Mouse (Mus musculus): ENCODE data around the gene Spib.

The Spib gene

DNA sequence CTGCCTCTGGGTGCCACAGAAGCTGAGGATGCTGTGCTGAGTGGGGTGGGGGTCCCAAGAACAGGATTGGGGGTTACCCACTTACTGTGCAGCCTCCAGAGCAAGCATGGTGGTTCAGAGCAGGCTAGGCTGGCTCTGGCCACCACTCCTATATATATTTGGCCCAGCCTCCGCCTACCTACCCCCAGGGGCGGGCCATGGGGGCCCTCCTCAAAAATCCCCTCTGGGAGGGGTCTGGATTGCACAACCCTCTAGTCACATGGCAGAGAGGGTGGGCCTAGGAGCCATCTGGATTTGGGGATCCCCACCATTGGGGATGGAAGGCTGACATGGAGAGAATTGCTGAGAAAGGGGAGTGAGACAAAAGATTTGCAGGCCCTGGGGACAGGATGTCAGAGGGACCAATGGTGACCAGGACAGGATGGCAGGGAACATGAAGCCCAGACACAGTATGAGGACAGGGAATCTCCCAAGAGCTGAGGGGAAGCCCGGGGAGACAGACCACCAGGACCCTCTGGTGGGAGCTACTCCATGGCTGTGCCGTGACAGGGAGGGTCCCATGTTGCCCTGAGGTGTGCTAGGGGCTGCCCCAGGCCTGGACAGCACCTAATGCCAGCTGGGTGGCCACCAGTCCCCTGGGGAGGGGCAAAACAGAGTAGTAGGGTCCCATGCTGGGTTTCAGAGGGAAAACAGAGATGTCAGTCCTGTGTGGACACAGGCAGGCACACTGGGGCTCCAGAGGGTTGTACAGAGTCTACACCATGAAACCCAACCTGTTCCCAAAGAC is at the start of gene Spib:
TSS of gene Spib (minus strand) at position 126 of the 787 bp plus-strand sequence.
- DNase-seq (ENCODE audit: low read depth, low spot score) = no peak

DNA sequence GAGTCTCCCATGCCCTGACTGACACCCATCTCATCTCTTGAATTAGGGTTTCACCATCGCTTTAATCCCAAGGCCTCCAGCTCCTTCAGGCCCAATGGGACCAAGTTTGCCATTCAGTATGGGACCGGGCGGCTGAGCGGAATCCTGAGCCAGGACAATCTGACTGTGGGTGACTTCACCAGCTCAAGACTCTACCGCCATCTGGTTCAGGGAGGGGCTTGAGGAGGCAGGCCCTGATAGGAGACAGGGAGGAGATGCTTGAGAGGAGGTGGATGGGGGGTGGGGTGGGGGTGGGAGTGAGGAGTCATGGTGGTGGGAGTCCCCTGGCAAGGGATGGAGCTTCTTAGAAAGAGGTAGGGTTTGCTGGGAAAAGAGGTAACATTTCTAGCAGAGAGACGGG is 49.8 kb upstream of the Spib start:
- no peak for DNase-seq (ENCODE audit: low read depth, low spot score)

DNA sequence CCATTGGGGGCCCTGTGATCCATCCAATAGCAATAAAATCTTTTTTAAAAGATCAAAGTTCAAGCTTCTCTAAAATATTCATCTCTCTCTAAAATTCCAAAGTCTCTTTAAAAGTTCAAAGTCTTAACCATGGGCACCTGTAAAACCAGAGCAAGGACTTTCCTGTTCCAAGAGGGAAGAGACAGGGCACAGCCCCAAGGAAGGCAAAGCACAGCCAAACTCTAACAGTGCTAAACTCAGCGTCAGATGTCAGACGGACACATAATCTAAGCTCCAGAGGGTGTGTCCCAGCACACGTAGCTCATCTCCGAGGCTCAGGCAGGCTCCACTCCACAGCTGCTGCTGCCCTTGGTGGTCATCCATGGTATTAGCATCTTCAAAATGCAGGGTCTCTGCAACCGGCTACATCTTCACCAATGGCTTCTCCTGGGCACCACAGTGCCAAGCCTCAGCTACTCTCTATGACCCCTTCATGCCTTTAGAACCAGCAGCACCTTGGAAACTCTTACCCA is 44.5 kb upstream of the Spib start:
- DNase-seq (ENCODE audit: low read depth, low spot score) = no peak

DNA sequence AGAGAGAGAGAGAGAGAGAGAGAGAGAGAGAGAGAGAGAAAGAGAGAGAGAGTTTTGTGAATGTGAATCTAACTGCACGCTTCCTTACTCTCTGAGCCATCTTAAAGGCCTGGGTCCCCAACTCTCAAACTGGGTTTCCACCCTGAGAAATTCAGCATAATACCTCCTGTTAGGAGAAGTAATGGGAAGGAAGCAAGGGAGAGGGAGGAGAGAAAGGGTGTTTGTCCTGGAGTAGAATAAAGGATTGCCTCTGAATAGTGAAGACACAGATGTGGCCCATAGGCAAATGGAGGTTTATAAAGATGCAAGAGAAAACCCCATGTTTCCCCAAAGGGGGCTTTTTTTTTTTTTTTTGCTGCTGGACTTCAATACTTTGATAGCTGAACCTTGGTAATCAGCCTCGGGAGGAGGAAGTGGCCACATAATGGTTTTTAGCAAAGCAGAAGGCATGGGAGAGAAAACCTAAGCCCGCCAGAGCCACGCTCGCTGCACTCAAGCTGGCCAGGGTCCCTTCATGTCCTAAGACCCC is 41.1 kb upstream of the Spib start:
- DNase-seq (ENCODE audit: low read depth, low spot score) = no peak

DNA sequence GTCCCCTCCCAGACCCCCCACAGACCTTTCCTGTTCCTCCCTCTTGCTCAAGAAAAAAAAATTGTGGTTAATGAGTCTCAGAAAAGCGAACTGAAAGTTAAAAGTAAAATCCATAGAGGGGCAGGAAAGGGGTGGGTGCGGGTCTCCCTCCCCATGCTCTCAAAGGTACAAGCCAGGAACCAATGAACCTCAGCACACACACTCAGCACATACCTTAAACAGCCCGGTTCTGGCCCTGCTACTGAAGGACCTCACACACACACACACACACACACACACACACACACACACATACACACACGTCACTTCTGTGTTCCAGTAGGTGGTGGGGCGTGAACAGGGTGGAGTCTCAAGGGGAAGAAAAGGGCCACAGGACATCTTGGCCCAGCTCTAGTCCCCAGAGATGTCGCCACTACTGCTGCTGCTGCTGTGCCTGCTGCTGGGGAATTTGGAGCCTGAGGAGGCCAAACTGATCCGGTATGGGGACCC is 40.4 kb upstream of the Spib start, which contains the start of gene Napsa:
TSS of gene Napsa (plus strand) at position 168 of the 489 bp plus-strand sequence.
- DNase-seq (ENCODE audit: low read depth, low spot score) = no peak

DNA sequence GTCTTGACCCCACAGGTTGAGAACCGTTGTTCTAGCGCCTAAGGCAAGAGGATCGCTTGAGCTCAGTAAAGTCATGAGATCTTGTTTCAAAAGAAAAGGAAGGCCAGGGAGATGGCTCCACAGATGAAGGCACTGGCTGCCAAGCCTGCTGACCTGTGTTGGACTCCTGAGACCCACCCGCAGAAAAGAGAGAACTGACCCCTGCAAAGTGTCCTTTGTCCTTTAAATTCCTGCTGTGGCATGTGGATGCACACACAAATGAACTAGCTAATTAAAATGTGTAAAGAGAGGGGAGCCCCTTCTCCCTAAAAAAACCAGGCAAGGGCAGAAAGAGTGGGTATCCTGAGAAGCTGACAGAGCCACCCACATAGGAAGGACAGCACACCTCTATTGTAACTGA is 39.9 kb upstream of the Spib start:
- DNase-seq (ENCODE audit: low read depth, low spot score) = no peak

DNA sequence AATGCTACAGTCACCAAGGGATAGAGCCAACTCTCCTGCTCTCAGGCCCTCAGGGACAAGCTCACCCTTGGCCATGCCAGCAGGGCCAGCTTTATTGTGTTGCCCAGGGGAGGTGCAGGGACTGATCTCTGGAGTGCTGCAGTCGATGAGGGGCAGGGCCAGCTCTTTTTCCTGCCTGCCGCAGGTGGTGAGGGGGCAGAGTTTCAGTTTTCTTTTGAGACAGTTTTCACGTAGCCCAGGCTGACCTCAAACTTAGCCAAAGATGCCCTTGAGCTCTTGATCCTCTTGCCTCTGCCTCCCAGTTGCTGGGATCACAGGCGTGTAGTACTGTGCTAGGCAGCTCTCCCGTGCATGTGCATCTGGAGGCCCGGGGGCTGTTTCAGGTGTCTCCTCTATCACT is 39.1 kb upstream of the Spib start:
- DNase-seq (ENCODE audit: low read depth, low spot score) = no peak

DNA sequence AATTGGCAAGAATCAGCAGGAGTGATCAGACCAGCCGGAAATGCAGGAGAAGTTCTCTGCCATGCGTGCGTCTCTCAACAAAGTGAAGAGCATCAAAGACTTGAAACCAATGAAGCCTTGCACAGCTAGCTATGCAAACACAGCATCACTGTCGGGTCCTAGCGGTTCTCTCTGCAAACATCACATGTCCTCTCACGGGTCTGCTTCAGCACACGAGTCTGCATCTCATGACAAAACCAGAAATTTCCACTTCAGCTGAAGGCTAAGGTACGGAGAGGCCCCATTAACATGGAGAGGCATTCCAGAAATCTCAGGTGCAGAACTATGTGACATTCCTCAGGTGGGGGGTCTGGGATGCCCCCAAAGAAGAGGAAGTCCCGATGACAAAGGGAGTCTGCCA is 36.9 kb upstream of the Spib start:
- DNase-seq (ENCODE audit: low read depth, low spot score) = no peak

DNA sequence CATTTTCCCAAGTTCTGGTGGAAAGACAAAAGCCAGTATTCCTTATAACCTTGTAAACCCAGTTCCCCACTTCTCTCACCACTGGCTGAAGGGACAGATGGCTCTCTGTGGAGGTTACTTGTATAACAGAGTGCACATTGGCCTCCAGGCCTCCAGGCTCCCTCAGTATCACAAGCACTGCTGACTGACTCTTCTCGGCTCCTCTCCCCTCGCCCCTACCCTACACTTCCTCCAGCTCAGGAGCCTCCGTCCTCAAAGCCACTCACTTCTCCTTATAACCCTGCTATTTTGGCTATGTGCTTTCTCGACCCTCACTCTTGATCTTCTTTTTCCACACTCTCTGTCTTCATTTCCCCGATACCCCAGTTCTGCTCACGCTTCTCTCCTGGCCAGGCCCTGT is 33.5 kb upstream of the Spib start:
- DNase-seq (ENCODE audit: low read depth, low spot score) = no peak

DNA sequence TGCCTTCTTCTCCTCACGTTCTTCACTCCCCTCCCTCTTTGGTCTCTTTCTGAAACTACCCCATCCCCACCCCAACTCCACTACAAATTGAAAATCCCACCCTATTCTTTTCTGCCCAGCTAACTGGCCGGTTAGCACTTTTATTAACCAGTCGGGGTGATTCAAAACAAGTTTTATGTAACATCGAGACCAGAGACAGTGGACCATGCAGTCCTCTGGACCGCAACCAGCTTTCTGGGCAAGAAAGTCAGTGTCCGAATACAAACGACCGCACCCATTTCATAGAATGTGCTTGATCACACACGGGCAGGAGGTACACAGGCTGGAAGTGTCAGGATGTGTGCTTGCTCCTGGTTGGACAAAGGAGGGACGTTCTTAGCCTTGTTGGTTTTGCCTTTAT is 32.6 kb upstream of the Spib start:
- DNase-seq (ENCODE audit: low read depth, low spot score) = no peak

DNA sequence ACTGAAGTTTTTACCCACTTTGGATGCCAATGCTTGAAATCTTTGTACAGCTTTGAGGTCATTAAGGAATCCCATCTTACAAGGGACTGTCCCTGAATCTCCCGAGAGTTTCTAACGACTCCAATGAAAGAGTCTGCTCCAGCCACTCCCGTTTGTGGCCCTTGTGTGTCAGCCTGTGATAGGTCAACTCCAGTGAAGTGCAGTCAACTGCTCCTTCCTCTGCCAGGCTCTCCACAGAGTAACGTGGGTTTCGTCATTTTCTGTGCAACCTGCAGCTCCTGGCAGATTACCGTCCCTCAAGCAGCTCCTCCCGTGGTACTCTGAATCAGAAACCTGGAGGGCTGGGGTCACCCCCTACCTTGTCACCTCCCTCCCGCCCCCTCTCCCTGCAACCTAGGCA is 31.4 kb upstream of the Spib start:
- no peak for DNase-seq (ENCODE audit: low read depth, low spot score)

DNA sequence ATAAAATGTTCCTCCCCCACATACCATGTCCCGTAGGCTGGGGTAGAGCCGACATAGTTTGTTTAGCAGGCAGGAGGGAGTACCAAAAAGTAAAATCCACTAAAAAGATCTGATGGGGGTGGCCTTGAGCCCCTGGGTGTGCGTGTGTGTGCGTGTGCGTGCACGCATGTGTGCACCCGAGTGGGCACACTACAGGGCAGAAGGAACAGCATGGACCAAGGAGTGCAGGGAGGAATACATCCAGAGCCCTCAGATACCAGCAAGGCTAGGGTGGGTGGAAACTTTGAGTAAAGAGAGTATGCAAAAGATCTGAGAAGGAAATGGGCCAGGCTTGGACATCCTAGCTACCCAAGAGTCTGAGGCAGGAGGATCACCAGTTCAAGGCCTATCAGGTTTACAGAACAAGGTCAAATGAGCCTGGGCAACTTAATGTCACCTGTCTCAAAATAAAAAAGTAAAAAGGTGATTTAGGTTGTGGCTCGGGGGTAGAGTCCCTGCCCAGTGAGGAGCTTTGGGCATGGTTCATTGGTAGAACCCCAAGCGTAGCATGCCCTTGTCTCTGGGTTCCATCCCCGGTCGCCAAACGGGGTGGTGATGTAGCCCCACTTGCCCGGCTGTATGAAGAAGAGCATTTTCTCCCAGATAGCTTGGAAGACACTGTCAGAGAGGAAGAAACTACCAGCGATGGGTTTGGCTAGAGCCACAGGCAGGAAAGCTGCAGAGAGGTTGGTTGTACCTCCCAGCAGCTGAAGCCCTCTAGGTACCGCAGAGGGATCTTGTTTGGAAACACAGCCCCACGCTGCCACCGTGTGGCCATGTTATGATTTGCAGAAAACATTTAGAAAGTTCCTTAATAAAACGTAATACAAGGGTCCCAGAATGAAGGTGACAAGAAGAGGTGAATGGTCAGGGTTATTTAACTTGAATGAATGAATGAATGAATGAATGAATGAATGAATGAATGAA is 28.8 kb upstream of the Spib start:
- DNase-seq (ENCODE audit: low read depth, low spot score) = peak; percentile 66

DNA sequence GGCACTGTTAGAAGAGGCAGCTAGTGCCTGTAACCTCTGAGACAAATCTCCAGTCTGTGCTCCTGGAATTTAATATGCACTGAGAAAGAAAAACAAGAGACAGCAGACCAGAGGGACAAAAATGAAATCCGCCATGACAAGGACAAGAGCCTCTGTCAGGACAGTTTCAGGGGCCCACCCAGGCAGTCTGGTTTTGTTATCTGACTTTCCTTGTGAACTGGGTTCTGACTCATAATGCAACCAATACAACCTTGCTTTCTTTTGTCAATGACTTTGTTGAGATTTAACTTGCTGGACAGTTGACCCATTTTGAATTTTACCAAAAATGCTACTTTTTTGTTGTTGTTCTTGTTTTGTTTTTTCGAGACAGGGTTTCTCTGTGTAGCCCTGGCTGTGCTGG is 25.8 kb upstream of the Spib start:
- no peak for DNase-seq (ENCODE audit: low read depth, low spot score)

DNA sequence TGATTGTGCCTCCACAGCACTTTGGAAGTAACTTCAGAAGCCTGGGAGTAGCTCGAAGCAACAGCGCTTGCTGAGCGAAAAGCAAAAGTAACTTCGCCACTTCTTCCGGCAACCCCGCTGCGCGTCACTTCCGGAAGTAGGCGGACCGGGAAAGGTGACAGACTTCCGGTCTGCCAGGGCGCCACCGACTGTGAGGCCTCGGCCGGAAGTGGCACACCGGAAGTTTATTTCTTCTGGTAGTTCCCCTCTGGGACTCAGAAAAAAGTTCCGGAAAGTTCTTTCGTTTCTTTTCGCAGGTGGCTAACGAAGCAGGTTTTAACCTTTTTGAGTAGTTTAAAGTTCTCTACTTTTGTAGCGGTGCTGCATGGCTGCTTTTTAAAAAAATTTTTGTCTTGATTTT is 22.0 kb upstream of the Spib start, which contains the start of gene Nr1h2:
TSS of gene Nr1h2 (minus strand) at position 126 of the 400 bp plus-strand sequence.
- DNase-seq (ENCODE audit: low read depth, low spot score) = peak; percentile 95

DNA sequence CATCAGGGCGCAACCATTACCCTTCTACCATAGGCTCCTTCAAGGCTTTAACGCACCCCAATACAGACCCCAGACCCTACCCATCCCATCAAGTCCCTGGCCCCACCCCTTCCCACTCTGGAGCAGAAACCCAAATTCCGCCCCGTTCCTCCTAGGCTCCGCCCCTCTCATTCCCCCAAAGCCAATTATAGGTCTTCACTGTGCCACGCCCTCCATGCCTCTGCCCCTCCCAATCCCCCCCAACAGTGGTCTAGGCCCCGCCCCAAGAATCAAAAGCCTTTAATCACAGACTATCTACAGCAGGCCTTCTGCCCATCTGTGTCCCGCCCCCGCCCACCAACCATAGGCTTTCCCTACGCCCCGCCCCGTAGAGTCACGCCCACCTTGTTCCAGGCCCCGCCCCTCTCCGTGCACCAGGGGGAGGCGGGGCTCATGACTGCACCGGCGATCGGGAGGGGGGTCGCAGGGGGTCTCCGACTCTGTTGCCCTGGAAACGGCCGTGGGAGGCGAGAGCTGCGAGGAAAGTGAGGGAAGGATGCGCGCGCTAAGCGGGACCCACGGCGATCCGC is 21.4 kb upstream of the Spib start:
- peak; percentile 72 for DNase-seq (ENCODE audit: low read depth, low spot score)

DNA sequence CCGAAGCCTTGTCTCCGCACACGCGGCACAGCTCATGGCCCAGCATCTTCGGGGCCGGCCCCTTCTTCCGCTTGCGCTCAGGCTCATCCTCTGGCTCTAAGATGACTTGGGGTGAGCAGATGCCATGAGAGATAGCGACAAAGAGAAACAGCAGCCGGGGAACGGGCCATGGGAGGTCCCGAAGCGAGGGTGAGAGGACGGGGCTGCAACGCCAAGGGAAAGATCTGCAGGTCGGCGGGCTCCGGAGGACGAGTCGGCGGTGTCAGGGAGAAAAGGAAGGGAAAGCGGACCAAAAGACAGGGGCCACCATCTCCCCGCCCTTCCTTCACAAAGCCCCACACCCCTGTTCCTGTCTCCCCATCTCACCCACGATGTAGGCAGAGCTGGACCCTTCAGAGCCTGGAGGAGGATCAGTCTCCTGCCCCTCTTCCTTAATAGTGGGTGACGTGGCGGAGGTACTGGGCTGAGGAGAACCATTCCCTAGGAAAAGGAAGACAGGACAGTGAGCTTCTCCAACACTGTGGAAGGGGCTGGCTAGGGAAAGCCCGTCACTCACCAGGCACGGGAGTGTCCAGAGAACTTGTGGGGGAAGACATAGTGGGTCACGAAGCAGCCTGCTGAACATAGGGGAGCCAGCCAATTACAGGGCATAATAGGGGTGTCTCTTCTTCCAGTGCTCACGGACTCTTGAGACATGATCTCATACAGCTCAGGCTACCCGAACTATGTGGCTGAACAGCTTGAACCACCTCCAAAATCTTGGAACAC is 20.5 kb upstream of the Spib start:
- DNase-seq (ENCODE audit: low read depth, low spot score) = no peak

DNA sequence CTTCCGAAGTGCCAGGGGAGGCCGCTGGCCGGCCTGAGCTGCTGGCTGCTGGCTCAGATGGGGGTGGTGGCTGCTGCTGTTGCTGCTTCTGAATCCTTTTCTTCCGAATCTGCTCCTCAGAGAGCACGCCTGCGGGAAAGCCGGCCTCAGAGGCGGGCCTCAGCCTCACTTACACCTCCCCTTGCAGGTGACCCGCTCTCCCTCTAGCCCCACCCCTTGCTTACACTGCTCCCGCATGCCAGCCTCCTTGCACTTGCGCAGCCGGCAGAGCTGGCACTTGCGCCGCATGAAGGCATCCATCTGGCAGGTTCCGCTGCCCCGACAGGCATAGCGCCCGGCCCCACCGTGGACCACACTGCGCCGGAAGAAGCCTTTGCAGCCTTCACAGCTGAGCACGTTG is 19.9 kb upstream of the Spib start:
- no peak for DNase-seq (ENCODE audit: low read depth, low spot score)

DNA sequence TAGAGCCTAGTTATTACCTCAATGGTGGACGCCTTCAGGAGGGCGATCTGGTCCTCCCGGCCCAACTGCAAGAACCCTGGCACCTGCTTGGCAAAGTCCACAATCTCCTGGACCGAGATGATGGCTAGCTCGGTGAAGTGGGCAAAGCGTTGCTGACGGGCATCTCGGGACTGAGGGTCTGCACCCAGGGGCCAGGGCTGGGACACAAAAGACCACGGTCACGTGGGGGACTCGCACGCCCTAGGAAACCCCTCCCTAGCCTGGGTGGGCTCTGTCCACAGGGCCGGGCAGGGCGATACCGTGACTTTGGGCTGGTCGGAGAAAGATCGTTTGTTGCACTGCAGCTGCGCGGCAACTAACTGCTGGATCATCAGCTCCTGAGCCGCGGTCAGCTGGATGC is 19.4 kb upstream of the Spib start:
- no peak for DNase-seq (ENCODE audit: low read depth, low spot score)

DNA sequence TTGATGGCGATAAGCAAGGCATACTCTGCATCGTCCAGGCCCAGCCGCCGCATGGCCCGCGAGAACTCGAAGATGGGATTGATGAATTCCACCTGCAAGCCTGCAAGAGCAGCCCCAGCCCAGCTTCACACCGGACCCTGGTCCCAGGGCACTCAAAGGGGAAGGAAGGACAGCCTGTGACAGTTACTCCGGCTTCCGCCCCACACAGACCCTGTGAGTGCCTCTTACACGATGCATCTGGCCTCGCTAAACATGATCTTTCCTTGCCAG is 18.5 kb upstream of the Spib start:
- no peak for DNase-seq (ENCODE audit: low read depth, low spot score)

DNA sequence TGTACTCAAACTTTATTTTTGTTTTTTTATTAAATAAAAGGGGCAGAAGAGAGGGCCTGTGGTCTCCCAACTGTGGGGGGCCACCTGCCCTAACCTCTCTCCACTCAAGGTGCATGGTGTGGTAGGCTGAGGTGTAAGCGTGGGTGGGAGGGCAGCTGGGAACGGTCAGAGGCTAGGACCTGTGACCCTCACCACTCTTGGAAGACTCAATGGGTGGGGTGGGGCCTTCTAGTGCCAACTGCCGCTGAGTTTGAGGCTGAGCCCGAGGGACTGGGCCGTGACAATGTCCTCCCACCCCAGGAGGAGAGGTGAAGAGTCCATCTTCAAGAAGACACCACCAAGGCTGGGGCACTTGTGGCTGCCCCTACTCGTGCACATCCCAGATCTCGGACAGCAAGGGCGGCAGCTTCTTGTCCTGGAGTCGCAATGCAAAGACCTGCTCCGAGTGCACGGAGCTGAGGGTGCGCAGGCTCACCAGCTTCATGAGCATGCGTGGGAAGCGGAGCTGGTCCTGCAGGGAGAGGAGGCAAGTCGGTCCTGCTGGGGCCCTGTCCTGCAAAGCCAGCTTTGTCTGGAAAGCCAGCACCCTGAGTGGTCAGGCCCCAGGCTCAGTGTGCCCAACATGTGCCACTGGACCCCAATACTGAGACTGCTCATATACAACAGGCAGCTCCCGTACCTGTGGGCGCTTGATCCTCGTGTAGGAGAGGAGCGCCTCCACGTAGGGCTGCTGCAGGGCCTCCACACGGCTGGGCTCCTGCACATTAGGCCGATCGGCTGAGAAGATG is 17.9 kb upstream of the Spib start:
- no peak for DNase-seq (ENCODE audit: low read depth, low spot score)

Measured in skeletal muscle tissue, adult 2 months (tissue).